In genomic region chr11:12757677-12758076, GRCm38 (mm10) we compare ENCODE assay signal across 28 mouse cellular contexts.
DNase-seq lines count a peak whose midpoint lies in the region; ATAC-seq lines count a peak whose summit lies in the region.
"Had no signal": no experiment of that assay in that cellular context is flagged by ENCODE, and none has a peak within 500 bp of the region (broad histone marks: within the 10 kb centered on the region; RNA-seq: fewer than 3 reads in every experiment).

No protein-coding gene starts in this region.

- no peak for DNase-seq in forebrain, embryonic 11.5 days (ENCODE audit: low spot score)
- DNase-seq in frontal cortex, postnatal 14 days (ENCODE audit: low spot score in 2 of 2), result no peak
- DNase-seq in telencephalon, adult 2 months (ENCODE audit: low read depth, low spot score), result peak; percentile 18
- DNase-seq in layer of hippocampus, adult 9-10 months (ENCODE audit: low spot score), result no peak
- DNase-seq: adrenal gland, adult 2 months; adrenal gland, postnatal 14 days; cerebellum, adult 2 months; cerebellum, adult 9-11 months; cerebellum, postnatal 36 days; embryo, embryonic 11 days; gastrocnemius, postnatal 10 days; gastrocnemius, postnatal 36 days; heart, adult 2 months; heart, postnatal 14 days; heart, postnatal 4 days; kidney, adult 18-20 months had no signal

- H3K36me3 ChIP-seq in forebrain, embryonic 15.5 days, result no peaks in the 10 kb centered on the region
- H3K36me3 ChIP-seq in forebrain, embryonic 11.5 days (ENCODE audit: control insufficient read depth, insufficient read depth, low read length), result no peaks in the 10 kb centered on the region
- H3K36me3 ChIP-seq: embryonic facial prominence, embryonic 10.5 days; embryonic facial prominence, embryonic 13.5 days; heart, embryonic 10.5 days; heart, embryonic 13.5 days had no signal

- no peaks in the 10 kb centered on the region for H3K4me1 ChIP-seq in forebrain, embryonic 15.5 days
- no peaks in the 10 kb centered on the region for H3K4me1 ChIP-seq in forebrain, embryonic 11.5 days (replicated peaks; ENCODE audit: control insufficient read depth, insufficient read depth, low read length)
- H3K4me1 ChIP-seq: embryonic facial prominence, embryonic 10.5 days; embryonic facial prominence, embryonic 13.5 days; heart, embryonic 10.5 days; heart, embryonic 13.5 days had no signal

- no peak overlapping the region for H3K4me2 ChIP-seq in forebrain, embryonic 15.5 days (replicated peaks)
- H3K4me2 ChIP-seq in forebrain, embryonic 11.5 days (ENCODE audit: low read depth, low read length, severe bottlenecking), result no peak overlapping the region
- H3K4me2 ChIP-seq: embryonic facial prominence, embryonic 13.5 days; heart, embryonic 13.5 days; hindbrain, embryonic 14.5 days had no signal

- no peaks in the 10 kb centered on the region for H3K27me3 ChIP-seq in forebrain, embryonic 15.5 days
- no peaks in the 10 kb centered on the region for H3K27me3 ChIP-seq in forebrain, embryonic 11.5 days (ENCODE audit: control insufficient read depth, insufficient read depth, low read length)
- H3K27me3 ChIP-seq: embryonic facial prominence, embryonic 13.5 days; heart, embryonic 13.5 days had no signal

- 55% methylated on average over 1 of the region's 1 CpGs for WGBS in forebrain, embryonic 15.5 days
- WGBS in forebrain, embryonic 11.5 days, result 89% methylated on average over 1 of the region's 1 CpGs

- H3K4me3 ChIP-seq in forebrain, embryonic 15.5 days, result no peak overlapping the region
- H3K4me3 ChIP-seq in forebrain, embryonic 11.5 days (ENCODE audit: low read depth, low read length), result no peak overlapping the region
- H3K4me3 ChIP-seq: embryonic facial prominence, embryonic 10.5 days; embryonic facial prominence, embryonic 13.5 days; erythroblast, embryonic 14.5 days; heart, adult 2 months; heart, embryonic 10.5 days; heart, embryonic 13.5 days had no signal

- peak; percentile 48; the same call in 1 of the 2 replicates for ATAC-seq in forebrain, embryonic 15.5 days (replicated peaks)
- ATAC-seq in forebrain, embryonic 11.5 days (replicated peaks; ENCODE audit: low FRiP score), result no peak
- peak; percentile 52; the same call in 1 of the 2 replicates for ATAC-seq in frontal cortex, adult (ENCODE audit: low TSS enrichment)
- ATAC-seq: CD4-positive, CD25-positive, alpha-beta regulatory T cell, adult 4 months; hindbrain, postnatal 0 days; inflammation-experienced regulatory T-cells, adult 6 months; intestine, embryonic 16.5 days had no signal

- no peak overlapping the region for H3K27ac ChIP-seq in forebrain, embryonic 15.5 days (replicated peaks)
- no peak overlapping the region for H3K27ac ChIP-seq in forebrain, embryonic 11.5 days (ENCODE audit: low read depth, low read length)
- H3K27ac ChIP-seq: embryonic facial prominence, embryonic 10.5 days; embryonic facial prominence, embryonic 13.5 days; heart, adult 2 months; heart, embryonic 10.5 days; heart, embryonic 13.5 days; hindbrain, embryonic 14.5 days; hindbrain, postnatal 0 days had no signal

- no peak overlapping the region for H3K9ac ChIP-seq in forebrain, embryonic 15.5 days (replicated peaks)
- no peak overlapping the region for H3K9ac ChIP-seq in forebrain, embryonic 11.5 days (ENCODE audit: low read length)
- H3K9ac ChIP-seq: embryonic facial prominence, embryonic 13.5 days; heart, embryonic 13.5 days; hindbrain, embryonic 14.5 days had no signal

- no peaks in the 10 kb centered on the region for H3K9me3 ChIP-seq in forebrain, embryonic 15.5 days
- no peaks in the 10 kb centered on the region for H3K9me3 ChIP-seq in forebrain, embryonic 11.5 days (ENCODE audit: control insufficient read depth, low read length)
- H3K9me3 ChIP-seq: embryonic facial prominence, embryonic 10.5 days; embryonic facial prominence, embryonic 13.5 days; heart, embryonic 10.5 days; heart, embryonic 13.5 days had no signal
